Mouse (Mus musculus): ENCODE data around the gene Rplp0.

Rplp0 gene

GRCm38 (mm10) chr5:115580229-115581001 lies 21.1 kb downstream of the Rplp0 start:
- no peak for TF ChIP-seq GATA4 (IDR thresholded peaks at IDR 0.05; ENCODE audit: insufficient replicate concordance, low read length)

DNA sequence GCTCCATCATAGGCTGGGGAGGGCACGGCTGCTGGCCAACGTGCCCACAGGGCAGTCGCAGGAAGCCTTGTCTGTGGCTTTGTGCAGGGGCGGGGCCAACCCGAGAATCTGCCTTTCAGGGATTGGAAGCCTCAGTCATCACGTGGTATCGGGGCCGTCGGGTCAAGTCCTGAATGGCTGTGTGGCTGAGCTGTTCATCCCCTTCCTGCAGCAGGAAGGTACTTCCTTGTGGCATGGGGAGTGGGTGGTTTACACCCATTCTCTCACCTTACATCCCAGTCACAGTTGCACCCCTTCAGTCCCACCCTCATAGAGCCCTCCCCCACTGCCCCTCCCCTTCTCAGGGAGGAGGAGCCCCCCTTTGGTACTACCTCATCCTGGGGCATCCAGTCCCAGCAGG lies 22.4 kb downstream of the Rplp0 start:
- TF ChIP-seq GATA4 (IDR thresholded peaks at IDR 0.05; ENCODE audit: insufficient replicate concordance, low read length): no peak

DNA sequence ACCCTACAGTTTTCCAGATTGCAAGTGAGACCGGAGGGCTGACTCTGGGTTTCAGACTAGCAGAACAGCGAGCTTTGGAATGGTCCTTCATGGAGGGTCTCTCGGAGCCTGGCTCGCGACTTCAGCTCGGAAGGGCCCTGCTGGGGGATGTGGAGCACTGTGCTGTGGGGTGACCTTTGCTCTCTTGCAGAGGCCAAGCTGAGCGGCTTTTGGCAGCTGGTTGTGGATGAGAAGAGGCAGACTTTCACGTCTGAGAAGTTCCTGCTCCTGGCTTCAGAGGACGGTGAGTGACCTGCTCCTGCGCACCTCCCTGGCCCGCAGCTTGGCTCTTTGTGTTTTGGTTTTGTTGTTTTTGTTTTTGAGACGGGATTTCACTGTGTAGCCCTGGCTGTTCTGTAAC lies 26.3 kb downstream of the Rplp0 start:
- no peak for TF ChIP-seq GATA4 (IDR thresholded peaks at IDR 0.05; ENCODE audit: insufficient replicate concordance, low read length)

DNA sequence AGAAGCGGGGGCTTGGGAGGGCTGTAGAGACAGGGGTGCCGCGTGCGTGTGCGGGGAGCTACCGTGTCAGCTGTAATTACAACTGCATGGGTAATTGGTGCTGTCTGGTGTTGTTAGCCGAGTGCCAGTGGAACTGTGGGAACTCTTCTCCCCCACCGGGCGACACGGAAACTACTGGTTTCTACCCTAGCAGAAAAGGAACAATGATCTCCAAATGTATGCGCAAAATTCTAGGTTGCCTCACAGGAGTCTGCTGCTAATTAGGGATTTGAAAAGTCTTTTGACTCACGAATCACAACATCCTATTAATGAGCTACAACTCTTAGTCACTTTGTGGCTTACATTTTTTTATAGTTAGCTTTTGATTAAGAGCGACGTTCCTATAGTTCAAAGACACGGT lies 26.9 kb downstream of the Rplp0 start:
- TF ChIP-seq GATA4 (IDR thresholded peaks at IDR 0.05; ENCODE audit: insufficient replicate concordance, low read length): no peak

GRCm38 (mm10) chr5:115586780-115587179 lies 27.5 kb downstream of the Rplp0 start:
- no peak for TF ChIP-seq GATA4 (IDR thresholded peaks at IDR 0.05; ENCODE audit: insufficient replicate concordance, low read length)

- no peak for TF ChIP-seq GATA4 (IDR thresholded peaks at IDR 0.05; ENCODE audit: insufficient replicate concordance, low read length)
These were observed 31.8 kb downstream of the Rplp0 start for GRCm38 (mm10) chr5:115591028-115591427.

DNA sequence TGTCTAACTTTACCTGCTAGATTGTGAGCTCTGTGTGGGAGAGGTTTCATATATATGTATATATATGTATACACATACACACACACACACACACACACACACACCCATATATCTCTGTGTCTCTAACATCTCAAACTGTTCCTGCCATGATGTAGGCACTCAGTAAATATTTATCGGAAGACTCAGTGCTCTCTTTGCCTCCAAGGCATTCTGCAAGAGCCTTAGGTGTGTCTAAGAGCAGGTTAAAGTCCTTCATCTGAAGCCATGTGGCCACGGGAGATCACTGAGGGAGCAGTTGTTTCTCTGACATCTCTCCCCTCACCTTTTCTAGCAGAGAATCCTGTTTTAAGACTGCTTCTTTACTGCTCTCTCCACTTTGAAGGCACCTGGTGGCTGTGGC lies 32.2 kb downstream of the Rplp0 start:
- TF ChIP-seq GATA4 (IDR thresholded peaks at IDR 0.05; ENCODE audit: insufficient replicate concordance, low read length): no peak

GRCm38 (mm10) chr5:115603561-115603960 lies 44.3 kb downstream of the Rplp0 start:
- no peak for TF ChIP-seq GATA4 (IDR thresholded peaks at IDR 0.05; ENCODE audit: insufficient replicate concordance, low read length)

DNA sequence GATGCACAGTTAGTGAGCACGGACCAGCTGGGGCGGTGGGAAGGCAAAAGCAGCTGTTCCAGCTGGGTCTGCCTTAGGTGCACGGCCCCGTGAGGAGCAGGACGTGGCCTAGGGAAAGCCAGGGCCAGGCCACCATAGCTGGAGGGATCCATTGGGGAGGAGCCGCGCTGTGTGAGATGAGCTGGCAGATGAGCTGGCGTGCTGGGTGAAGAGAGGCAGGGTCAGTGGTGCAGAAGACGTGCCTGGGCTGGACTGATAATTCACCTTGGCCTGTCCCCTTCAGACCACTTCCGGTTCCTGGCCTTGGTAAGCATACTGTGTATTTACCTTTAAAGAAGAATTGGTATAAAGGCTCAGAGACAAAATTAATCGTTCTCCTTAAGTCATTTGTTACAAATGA lies 52.3 kb downstream of the Rplp0 start:
- no peak for TF ChIP-seq GATA4 (IDR thresholded peaks at IDR 0.05; ENCODE audit: insufficient replicate concordance, low read length)
